Mouse (Mus musculus): ENCODE measurements at regions not wholly inside any gene's neighbourhood (a gene's known extent, or its start where the extent isn't known, plus 50 kb on each side); places are given as distances from the start of the nearest gene placed in this dataset.

- Histone ChIP-seq H3K9me3 (no peaks in the 10 kb centered on the region), H3K27ac (no peak overlapping the region)
These were observed 121.0 kb downstream of the Amer3 start for GRCm38 (mm10) chr1:34700237-34701030.

GRCm38 (mm10) chr1:34701436-34701835 is 122.0 kb downstream of the Amer3 start:
- no peaks in the 10 kb centered on the region for H3K36me3 ChIP-seq (replicated peaks)
- no peaks in the 10 kb centered on the region for H3K9me3 ChIP-seq
- no peak for DNase-seq (ENCODE audit: extremely low spot score, low spot score)
- H3K4me3 ChIP-seq: no peak overlapping the region
- no peak overlapping the region for H3K27ac ChIP-seq
- 82% methylated on average over 7 of the region's 7 CpGs for WGBS
- H3K4me1 ChIP-seq: no peaks in the 10 kb centered on the region
- H3K27me3 ChIP-seq (ENCODE audit: poor library complexity, severe bottlenecking): no peaks in the 10 kb centered on the region

More at GRCm38 (mm10) chr1:34700237-34701030, 121.0 kb downstream of the Amer3 start:
- 54% methylated on average over 17 of the region's 17 CpGs for WGBS
- Histone ChIP-seq H3K36me3 (replicated peaks) (no peaks in the 10 kb centered on the region), H3K4me3 (no peak overlapping the region), H3K27me3 (ENCODE audit: poor library complexity, severe bottlenecking) (no peaks in the 10 kb centered on the region), H3K4me1 (no peaks in the 10 kb centered on the region)
- DNase-seq (ENCODE audit: extremely low spot score, low spot score): peak; percentile 55

GRCm38 (mm10) chr1:34709089-34709488 is 129.6 kb downstream of the Amer3 start:
- WGBS: 94% methylated on average over 2 of the region's 2 CpGs
- DNase-seq (ENCODE audit: extremely low spot score, low spot score): no peak
- no peaks in the 10 kb centered on the region for H3K9me3 ChIP-seq
- H3K4me3 ChIP-seq: no peak overlapping the region
- H3K36me3 ChIP-seq (replicated peaks): no peaks in the 10 kb centered on the region
- H3K4me1 ChIP-seq: peaks cover 4% of the 10 kb centered on the region; the same call in 1 of the 2 replicates
- H3K27ac ChIP-seq: no peak overlapping the region
- no peaks in the 10 kb centered on the region for H3K27me3 ChIP-seq (ENCODE audit: poor library complexity, severe bottlenecking)

- no peak for DNase-seq (ENCODE audit: extremely low spot score, low spot score)
- Histone ChIP-seq H3K4me1 (no peaks in the 10 kb centered on the region), H3K9me3 (no peaks in the 10 kb centered on the region), H3K4me3 (no peak overlapping the region), H3K27ac (no peak overlapping the region), H3K36me3 (replicated peaks) (no peaks in the 10 kb centered on the region), H3K27me3 (ENCODE audit: poor library complexity, severe bottlenecking) (no peaks in the 10 kb centered on the region)
- 86% methylated on average over 5 of the region's 5 CpGs for WGBS
These were observed 120.2 kb downstream of the Fam168b start for GRCm38 (mm10) chr1:34722674-34723073.

GRCm38 (mm10) chr1:34732156-34732555 is 110.7 kb downstream of the Fam168b start:
- WGBS: 87% methylated on average over 7 of the region's 7 CpGs
- no peak for DNase-seq (ENCODE audit: extremely low spot score, low spot score)

GRCm38 (mm10) chr1:34733026-34733913 is 109.6 kb downstream of the Fam168b start:
- H3K27me3 ChIP-seq (ENCODE audit: poor library complexity, severe bottlenecking): no peaks in the 10 kb centered on the region
- H3K36me3 ChIP-seq (replicated peaks): no peaks in the 10 kb centered on the region
- no peak overlapping the region for H3K4me3 ChIP-seq
- H3K4me1 ChIP-seq: no peaks in the 10 kb centered on the region
- no peak for DNase-seq (ENCODE audit: extremely low spot score, low spot score)
- no peaks in the 10 kb centered on the region for H3K9me3 ChIP-seq
- no peak overlapping the region for H3K27ac ChIP-seq
- WGBS: 92% methylated on average over 17 of the region's 17 CpGs

More at GRCm38 (mm10) chr1:34732156-34732555, 110.7 kb downstream of the Fam168b start:
- H3K27ac ChIP-seq: no peak overlapping the region
- no peaks in the 10 kb centered on the region for H3K27me3 ChIP-seq (ENCODE audit: poor library complexity, severe bottlenecking)
- H3K4me3 ChIP-seq: no peak overlapping the region
- H3K9me3 ChIP-seq: no peaks in the 10 kb centered on the region
- no peaks in the 10 kb centered on the region for H3K36me3 ChIP-seq (replicated peaks)
- no peaks in the 10 kb centered on the region for H3K4me1 ChIP-seq

GRCm38 (mm10) chr1:34738386-34739067 is 104.3 kb downstream of the Fam168b start:
- no peaks in the 10 kb centered on the region for H3K27me3 ChIP-seq (ENCODE audit: poor library complexity, severe bottlenecking)
- no peak overlapping the region for H3K27ac ChIP-seq
- DNase-seq (ENCODE audit: extremely low spot score, low spot score): peak; percentile 54
- H3K36me3 ChIP-seq (replicated peaks): no peaks in the 10 kb centered on the region
- no peaks in the 10 kb centered on the region for H3K9me3 ChIP-seq
- H3K4me1 ChIP-seq: no peaks in the 10 kb centered on the region
- 53% methylated on average over 14 of the region's 14 CpGs for WGBS
- no peak overlapping the region for H3K4me3 ChIP-seq

- 68% methylated on average over 4 of the region's 4 CpGs for WGBS
- no peak overlapping the region for H3K4me3 ChIP-seq
- H3K4me1 ChIP-seq: no peaks in the 10 kb centered on the region
- no peak for DNase-seq (ENCODE audit: extremely low spot score, low spot score)
- H3K27me3 ChIP-seq (ENCODE audit: poor library complexity, severe bottlenecking): no peaks in the 10 kb centered on the region
- H3K27ac ChIP-seq: no peak overlapping the region
- H3K9me3 ChIP-seq: no peaks in the 10 kb centered on the region
- H3K36me3 ChIP-seq (replicated peaks): no peaks in the 10 kb centered on the region
These were observed 103.2 kb downstream of the Fam168b start for GRCm38 (mm10) chr1:34739621-34740020.

- Histone ChIP-seq H3K27me3 (ENCODE audit: poor library complexity, severe bottlenecking) (peaks cover under 1% of the 10 kb centered on the region; the same call in 1 of the 2 replicates), H3K9me3 (no peaks in the 10 kb centered on the region), H3K36me3 (replicated peaks) (no peaks in the 10 kb centered on the region), H3K4me3 (no peak overlapping the region), H3K4me1 (no peaks in the 10 kb centered on the region), H3K27ac (no peak overlapping the region)
- WGBS: 70% methylated on average over 7 of the region's 7 CpGs
- no peak for DNase-seq (ENCODE audit: extremely low spot score, low spot score)
These were observed 102.0 kb downstream of the Fam168b start for GRCm38 (mm10) chr1:34740891-34741290.

GRCm38 (mm10) chr1:34742234-34742633 is 100.6 kb downstream of the Fam168b start:
- no peak for DNase-seq (ENCODE audit: extremely low spot score, low spot score)
- H3K27me3 ChIP-seq (ENCODE audit: poor library complexity, severe bottlenecking): peaks cover 4% of the 10 kb centered on the region; the same call in 1 of the 2 replicates
- H3K27ac ChIP-seq: no peak overlapping the region
- no peaks in the 10 kb centered on the region for H3K9me3 ChIP-seq
- no peaks in the 10 kb centered on the region for H3K36me3 ChIP-seq (replicated peaks)
- no peaks in the 10 kb centered on the region for H3K4me1 ChIP-seq
- H3K4me3 ChIP-seq: no peak overlapping the region
- 72% methylated on average over 2 of the region's 2 CpGs for WGBS

GRCm38 (mm10) chr1:34745881-34746280 is 97.0 kb downstream of the Fam168b start:
- Histone ChIP-seq H3K4me3 (no peak overlapping the region), H3K4me1 (peaks cover 20% of the 10 kb centered on the region), H3K9me3 (no peaks in the 10 kb centered on the region), H3K36me3 (replicated peaks) (no peaks in the 10 kb centered on the region), H3K27ac (no peak overlapping the region), H3K27me3 (ENCODE audit: poor library complexity, severe bottlenecking) (peaks cover 36% of the 10 kb centered on the region)
- no peak for DNase-seq (ENCODE audit: extremely low spot score, low spot score)
- 86% methylated on average over 6 of the region's 6 CpGs for WGBS

- H3K4me3 ChIP-seq: peak overlapping the region; percentile 77
- WGBS: 8% methylated on average over 14 of the region's 14 CpGs
- H3K9me3 ChIP-seq: no peaks in the 10 kb centered on the region
- peaks cover 28% of the 10 kb centered on the region for H3K4me1 ChIP-seq
- peaks cover 72% of the 10 kb centered on the region for H3K27me3 ChIP-seq (ENCODE audit: poor library complexity, severe bottlenecking)
- no peaks in the 10 kb centered on the region for H3K36me3 ChIP-seq (replicated peaks)
- no peak overlapping the region for H3K27ac ChIP-seq
- peak; percentile 44 for DNase-seq (ENCODE audit: extremely low spot score, low spot score)
These were observed 93.5 kb downstream of the Fam168b start for GRCm38 (mm10) chr1:34749161-34750040.
